27 mouse cellular contexts compared by ENCODE assay signal in the genomic region with DNA sequence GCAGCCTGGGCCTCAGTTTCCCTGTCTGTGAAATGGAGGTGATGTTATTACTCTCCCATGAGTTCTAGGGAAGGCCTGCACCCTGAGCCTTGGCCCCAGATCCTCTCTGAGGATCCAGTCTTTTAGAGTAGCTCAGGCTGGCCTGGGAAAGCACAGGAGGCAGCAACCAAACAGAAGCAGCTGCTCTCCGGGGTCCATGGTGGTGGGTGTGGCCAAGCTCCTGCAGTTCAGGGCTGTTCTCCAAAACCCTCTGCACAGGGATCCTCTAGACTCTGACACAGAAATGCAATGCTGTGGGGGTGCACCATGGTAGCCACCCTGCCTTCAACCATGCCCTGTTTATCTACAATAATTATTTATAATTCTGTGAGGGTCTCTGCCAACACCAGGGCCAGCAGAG. TPM values are rescaled to one million over a fixed set of nuclear protein-coding genes. Genes with fewer than 3 reads are reported as not detected.
DNase-seq lines count a peak whose midpoint lies in the region; ATAC-seq lines count a peak whose summit lies in the region.
"Had no signal": no experiment of that assay in that cellular context is flagged by ENCODE, and none has a peak within 500 bp of the region (broad histone marks: within the 10 kb centered on the region; RNA-seq: fewer than 3 reads in every experiment).

No protein-coding gene starts in this region.

- DNase-seq in cerebellum, adult 9-10 months, result peak; percentile 21
- no peak for DNase-seq in cerebellum, adult 8-10 months
- no peak for DNase-seq in kidney, postnatal 4 days
- no peak for DNase-seq in neural tube, embryonic 10.5 days (ENCODE audit: extremely low spot score, low spot score)
- DNase-seq in gastrocnemius, adult 8-10 months (ENCODE audit: low spot score in 2 of 2), result no peak
- DNase-seq: adrenal gland, postnatal 14 days; cerebellum, adult 18-20 months; cerebellum, postnatal 36 days; gastrocnemius, adult 2 months; heart, postnatal 14 days; kidney, adult 11 months; layer of hippocampus, postnatal 36 days; left cerebral cortex, postnatal 4 days; retina, postnatal 1 day; right cerebral cortex, postnatal 14 days; thymus, postnatal 4 days had no signal

- no peak overlapping the region for H3K4me3 ChIP-seq in kidney, embryonic 15.5 days (replicated peaks)
- H3K4me3 ChIP-seq in neural tube, embryonic 14.5 days (ENCODE audit: low read depth, low read length), result no peak overlapping the region
- H3K4me3 ChIP-seq: embryonic facial prominence, embryonic 12.5 days; gastrocnemius, adult 2 months; midbrain, embryonic 13.5 days; neural tube, embryonic 15.5 days had no signal

- no peaks in the 10 kb centered on the region for H3K27me3 ChIP-seq in kidney, embryonic 15.5 days
- H3K27me3 ChIP-seq in neural tube, embryonic 14.5 days (ENCODE audit: control insufficient read depth, insufficient read depth, low read length), result no peaks in the 10 kb centered on the region
- H3K27me3 ChIP-seq: embryonic facial prominence, embryonic 12.5 days; midbrain, embryonic 13.5 days; neural tube, embryonic 15.5 days; Patski had no signal

- no peaks in the 10 kb centered on the region for H3K9me3 ChIP-seq in kidney, embryonic 15.5 days (replicated peaks)
- H3K9me3 ChIP-seq in neural tube, embryonic 14.5 days (ENCODE audit: control insufficient read depth, low read length), result no peaks in the 10 kb centered on the region
- H3K9me3 ChIP-seq: embryonic facial prominence, embryonic 12.5 days; midbrain, embryonic 13.5 days; neural tube, embryonic 15.5 days had no signal

- 10% methylated on average over 1 of the region's 1 CpGs for WGBS in kidney, embryonic 15.5 days
- WGBS in neural tube, embryonic 14.5 days, result 5% methylated on average over 1 of the region's 1 CpGs

- no peak overlapping the region for H3K9ac ChIP-seq in kidney, embryonic 15.5 days
- H3K9ac ChIP-seq in neural tube, embryonic 14.5 days (replicated peaks; ENCODE audit: low read depth, low read length), result 0 out of 2 replicates have a peak overlapping the region, but pooled peaks have one; percentile 8
- H3K9ac ChIP-seq: embryonic facial prominence, embryonic 12.5 days; midbrain, embryonic 13.5 days; neural tube, embryonic 15.5 days had no signal

- H3K4me1 ChIP-seq in kidney, embryonic 15.5 days, result peaks cover 46% of the 10 kb centered on the region
- H3K4me1 ChIP-seq in neural tube, embryonic 14.5 days (ENCODE audit: control insufficient read depth, insufficient read depth, low read length), result peaks cover 23% of the 10 kb centered on the region

- H3K36me3 ChIP-seq in kidney, embryonic 15.5 days, result no peaks in the 10 kb centered on the region
- no peaks in the 10 kb centered on the region for H3K36me3 ChIP-seq in neural tube, embryonic 14.5 days (ENCODE audit: control insufficient read depth, insufficient read depth, low read length)
- H3K36me3 ChIP-seq: embryonic facial prominence, embryonic 12.5 days; midbrain, embryonic 13.5 days; neural tube, embryonic 15.5 days had no signal

- ATAC-seq in kidney, embryonic 15.5 days (replicated peaks; ENCODE audit: low FRiP score), result no peak
- ATAC-seq in neural tube, embryonic 14.5 days (ENCODE audit: low read depth), result no peak
- ATAC-seq: forebrain, embryonic 16.5 days; hindbrain, embryonic 16.5 days; midbrain, embryonic 13.5 days; Patski had no signal

- 0 out of 2 replicates have a peak overlapping the region, but pooled peaks have one; percentile 52 for H3K27ac ChIP-seq in kidney, embryonic 15.5 days
- H3K27ac ChIP-seq in neural tube, embryonic 14.5 days (ENCODE audit: low read depth, low read length), result no peak overlapping the region
- H3K27ac ChIP-seq: embryonic facial prominence, embryonic 12.5 days; gastrocnemius, adult 2 months; midbrain, embryonic 13.5 days; neural tube, embryonic 15.5 days had no signal

- H3K4me2 ChIP-seq in kidney, embryonic 15.5 days, result no peak overlapping the region
- no peak overlapping the region for H3K4me2 ChIP-seq in neural tube, embryonic 14.5 days (ENCODE audit: low read depth, low read length)
- H3K4me2 ChIP-seq: embryonic facial prominence, embryonic 12.5 days; midbrain, embryonic 13.5 days; neural tube, embryonic 15.5 days had no signal

RNA-seq across cellular contexts. Expression of a gene that starts 2.2 kb away (rescaled TPM):
- 2.5 TPM in 2 replicates for polyA plus RNA-seq in kidney, embryonic 15.5 days (2015; fragmentation: Nextera tagmentation; extraction: Ambion mirVana)
- 0.20 and 1.8 TPM in 2 replicates for polyA plus RNA-seq in neural tube, embryonic 14.5 days (2014; fragmentation: Nextera tagmentation; extraction: Ambion mirVana)
- total RNA-seq in gastrocnemius, adult 8-10 months (2022), result under 1 TPM in 3 of 4 experiments, not detected in 1; 0.17 to 0.49 (median 0.22) TPM

RNA-seq across cellular contexts. Expression of a gene that starts 5.1 kb away (rescaled TPM):
- 135 and 145 TPM in 2 replicates for polyA plus RNA-seq in kidney, embryonic 15.5 days (2015; fragmentation: Nextera tagmentation; extraction: Ambion mirVana)
- 163 and 240 TPM in 2 replicates for polyA plus RNA-seq in neural tube, embryonic 14.5 days (2014; fragmentation: Nextera tagmentation; extraction: Ambion mirVana)
- total RNA-seq in gastrocnemius, adult 8-10 months (2022), result 10 to 100 TPM in 3 of 4 experiments, 1 to 10 TPM in 1; 8.5 to 19.2 (median 10.4) TPM

RNA-seq across cellular contexts. Expression of a gene that starts 18.5 kb away (rescaled TPM):
- polyA plus RNA-seq in kidney, embryonic 15.5 days (2015; fragmentation: Nextera tagmentation; extraction: Ambion mirVana), result 0.46 and 0.77 TPM in 2 replicates
- 0.54 TPM in 1 of 2 replicates, not detected in the other for polyA plus RNA-seq in neural tube, embryonic 14.5 days (2014; fragmentation: Nextera tagmentation; extraction: Ambion mirVana)
- under 1 TPM in 1 of 4 experiments, not detected in 3; 0.24 TPM for total RNA-seq in gastrocnemius, adult 8-10 months (2022)
- total RNA-seq: layer of hippocampus, postnatal 36 days; left cerebral cortex, postnatal 4 days; megakaryocyte-erythroid progenitor cell, adult 5-6 weeks had no signal
- polyA plus RNA-seq: embryonic facial prominence, embryonic 12.5 days; forebrain, embryonic 11.5 days; hindbrain, embryonic 11.5 days had no signal

RNA-seq across cellular contexts. Expression of a gene that starts 19.6 kb away (rescaled TPM):
- polyA plus RNA-seq in kidney, embryonic 15.5 days (2015; fragmentation: Nextera tagmentation; extraction: Ambion mirVana), result 180 and 198 TPM in 2 replicates
- polyA plus RNA-seq in neural tube, embryonic 14.5 days (2014; fragmentation: Nextera tagmentation; extraction: Ambion mirVana), result 65.5 and 73.3 TPM in 2 replicates
- total RNA-seq in gastrocnemius, adult 8-10 months (2022), result 1 to 10 TPM; 1.9 to 3.4 (median 2.4) TPM

RNA-seq across cellular contexts. Expression of a gene that starts 46.4 kb away (rescaled TPM):
- 65.5 and 75.3 TPM in 2 replicates for polyA plus RNA-seq in kidney, embryonic 15.5 days (2015; fragmentation: Nextera tagmentation; extraction: Ambion mirVana)
- polyA plus RNA-seq in neural tube, embryonic 14.5 days (2014; fragmentation: Nextera tagmentation; extraction: Ambion mirVana), result 74.5 and 85.2 TPM in 2 replicates
- total RNA-seq in gastrocnemius, adult 8-10 months (2022), result 10 to 100 TPM; 13.6 to 19.0 (median 15.7) TPM
